Mouse (Mus musculus): ENCODE measurements around the gene Mettl25.

The Mettl25 gene

DNA sequence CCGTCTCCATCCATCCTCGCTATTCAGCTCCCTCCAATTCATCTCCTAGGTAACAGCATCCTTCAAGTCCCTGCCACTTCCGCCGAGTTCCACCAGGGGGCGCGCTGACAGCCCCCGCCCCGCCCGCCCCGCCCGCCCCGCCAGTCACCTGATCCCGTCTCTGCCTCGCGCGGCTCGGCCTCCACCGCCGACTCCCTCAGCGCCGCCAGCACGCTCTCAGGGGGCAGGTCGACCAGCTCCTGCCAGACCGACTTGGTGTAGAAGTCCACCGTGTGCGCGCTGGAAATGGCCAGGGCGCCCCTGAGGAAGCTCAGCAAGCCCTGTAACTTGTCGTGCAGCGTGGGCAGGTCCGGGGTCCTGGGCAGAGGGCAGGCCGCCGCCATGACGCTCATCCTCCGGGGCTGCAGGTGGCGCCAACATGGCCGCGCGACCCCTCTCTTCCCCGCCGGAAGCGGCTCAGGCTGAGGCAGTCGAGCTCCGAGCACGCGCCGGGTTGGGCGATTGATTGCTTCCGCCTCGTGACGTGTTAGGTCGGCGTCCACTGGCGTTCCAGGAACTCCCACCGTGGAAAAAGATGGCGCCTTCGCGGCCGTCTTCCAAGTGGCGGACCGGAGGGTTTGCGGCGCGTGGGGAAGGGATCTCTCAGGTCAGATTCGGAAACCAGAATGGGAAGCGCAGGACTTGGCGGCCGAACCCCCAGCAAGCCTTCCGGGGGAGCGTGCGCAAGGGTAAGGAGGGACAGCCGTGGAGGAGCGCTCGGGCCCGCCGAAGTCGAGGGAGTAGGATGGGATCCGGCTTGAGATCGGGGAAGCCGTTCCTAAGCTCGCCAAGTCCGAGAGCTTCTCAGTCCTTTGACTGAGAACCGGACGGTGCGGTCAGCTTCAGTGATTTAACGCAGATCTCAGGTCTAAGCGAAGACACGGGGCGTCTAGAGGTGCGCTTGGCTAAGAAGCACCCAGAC is at the start of gene Mettl25, which contains the start of gene Ccdc59:
TSS of gene Mettl25 (minus strand) at position 453 of the 961 bp plus-strand sequence.
TSS of gene Ccdc59 (plus strand) at position 140 of the 961 bp plus-strand sequence.
- peak; percentile 96 to 97 for DNase-seq

DNA sequence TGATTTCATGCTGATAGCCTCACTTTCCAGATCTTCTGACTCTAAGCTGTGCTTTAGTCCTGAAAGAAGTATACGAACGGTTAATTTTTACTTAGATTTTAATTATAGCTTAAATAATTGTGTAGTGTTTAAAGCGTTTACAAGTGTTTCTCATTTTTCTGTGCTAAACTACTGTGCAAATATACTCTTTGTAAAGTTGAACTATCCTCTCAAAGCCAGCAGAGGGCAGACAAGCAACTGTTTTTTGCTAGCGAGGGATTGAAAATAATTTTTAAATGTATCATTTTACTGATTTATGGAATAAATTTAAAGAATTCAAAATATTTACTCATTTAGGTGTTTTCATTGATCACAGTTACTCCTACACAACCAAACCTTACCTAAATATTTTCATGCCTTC is 26.1 kb upstream of the Mettl25 start:
- DNase-seq = no peak

DNA sequence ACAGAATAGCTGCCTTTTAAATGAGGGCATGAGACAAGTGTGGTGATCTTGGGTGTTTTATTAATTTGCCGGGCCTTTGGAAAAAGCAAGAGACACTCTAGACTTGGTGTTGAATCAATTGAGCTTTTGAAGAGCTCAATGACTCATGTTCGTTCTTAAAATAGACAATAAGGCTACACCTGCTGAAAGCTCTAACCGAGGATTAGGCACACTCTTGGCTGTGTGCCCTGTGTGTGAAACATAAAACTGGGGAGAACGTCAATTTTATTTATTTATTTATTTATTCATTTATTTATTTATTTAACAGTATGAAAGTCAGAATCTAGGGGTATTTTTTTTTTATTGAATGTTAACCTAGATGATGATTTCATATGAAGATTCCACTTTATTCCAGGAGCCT is 10.0 kb upstream of the Mettl25 start:
- DNase-seq = no peak

DNA sequence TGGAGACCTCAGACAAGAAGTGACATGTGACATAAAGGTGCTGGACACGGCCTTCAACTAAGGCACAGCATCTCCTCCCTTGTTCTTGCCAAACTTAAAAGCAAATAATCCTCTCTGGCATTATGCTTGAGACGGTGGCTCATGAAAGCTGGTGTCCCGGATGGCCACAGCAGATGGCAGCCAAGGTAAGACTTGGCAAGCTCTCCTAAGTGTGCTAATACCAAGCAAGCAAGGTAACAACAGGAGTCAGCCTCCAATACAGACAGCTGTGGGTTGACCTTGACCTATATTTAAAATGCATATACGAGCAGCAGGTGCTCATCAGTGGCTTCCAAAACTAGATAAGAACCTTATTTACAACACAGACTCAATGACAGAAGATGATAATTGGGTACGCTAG is 9.1 kb upstream of the Mettl25 start:
- DNase-seq = no peak

DNA sequence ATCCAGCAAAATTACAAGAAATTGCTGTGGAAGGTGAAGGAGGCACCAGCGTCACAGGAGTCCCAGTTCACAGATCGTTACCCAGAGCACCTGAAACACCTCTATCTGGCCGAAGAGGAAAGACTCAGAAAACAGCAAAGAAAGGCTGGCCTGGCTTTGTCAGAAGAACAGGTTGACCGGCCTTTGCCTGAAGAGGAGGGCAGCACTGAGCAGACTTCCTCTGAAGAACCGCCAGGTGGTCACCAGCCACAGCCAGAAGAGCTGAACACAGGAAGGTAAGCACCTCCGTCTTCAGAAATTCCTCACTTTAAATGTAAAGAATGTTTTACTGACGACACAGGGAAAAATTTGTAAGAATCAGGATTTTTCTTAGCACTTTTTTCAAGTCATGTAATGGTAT is 1.4 kb upstream of the Mettl25 start:
- no peak for DNase-seq

DNA sequence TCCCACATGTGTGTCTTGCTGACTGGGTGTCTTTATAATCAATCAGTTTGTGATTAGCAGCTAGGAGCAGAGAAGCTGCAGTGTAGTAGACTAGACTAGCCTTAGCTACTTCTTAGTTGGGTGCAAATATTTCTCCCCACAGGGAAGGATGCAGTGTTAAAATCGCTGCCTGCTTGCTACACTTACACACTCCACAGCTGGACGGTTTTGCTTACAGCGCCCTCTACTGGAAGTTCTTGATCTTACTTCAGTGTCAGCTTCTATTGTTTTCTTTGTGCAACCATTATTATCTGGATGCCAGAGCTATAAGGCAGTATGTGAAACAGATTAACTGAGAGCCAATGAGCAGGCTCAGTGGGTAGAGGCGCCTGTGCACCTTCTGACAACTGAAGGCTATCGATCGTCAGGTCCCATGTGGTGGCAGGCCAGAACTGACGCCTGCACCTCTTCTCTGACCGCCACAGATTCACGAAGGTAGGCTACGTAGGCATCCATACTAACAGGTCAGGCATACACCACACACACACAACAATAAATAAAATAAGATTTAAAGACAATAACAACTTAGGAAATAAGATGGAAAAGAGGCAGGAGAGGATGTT is 6.5 kb downstream of the Mettl25 start:
- no peak for DNase-seq

DNA sequence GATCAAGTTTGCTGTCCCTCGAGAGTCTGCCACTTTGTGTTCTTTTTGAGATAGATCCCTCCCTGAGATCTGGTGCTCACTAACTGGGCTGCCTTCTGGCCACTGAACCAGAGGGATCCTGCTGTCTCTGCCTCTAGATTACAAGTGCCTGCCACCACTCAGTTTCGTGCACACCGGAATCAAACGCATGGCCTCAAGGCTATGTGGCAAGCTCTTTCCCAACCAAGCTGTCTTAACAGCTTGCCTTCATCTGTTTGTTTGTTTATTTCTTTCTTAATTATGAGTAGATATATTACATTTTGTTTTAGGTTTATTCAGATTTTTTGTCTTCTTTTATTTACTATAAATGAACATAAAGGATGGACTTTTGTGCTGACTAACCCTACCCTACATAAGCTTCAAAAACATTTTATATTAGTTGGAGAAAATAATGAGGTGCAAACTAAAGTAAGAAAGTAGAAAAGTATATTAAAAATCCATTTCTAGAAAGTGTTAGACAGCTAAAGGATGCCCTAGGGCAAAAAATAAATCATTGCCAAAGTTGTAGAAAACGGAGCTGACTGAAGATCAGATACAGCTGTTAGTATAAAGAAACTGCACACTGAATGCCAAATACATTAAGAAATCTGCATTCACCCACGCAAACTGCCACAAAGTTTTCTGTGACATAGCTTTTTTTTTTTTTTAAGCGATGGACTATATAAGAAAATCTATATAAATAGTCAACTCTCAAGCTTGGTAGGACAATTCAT is 34.7 kb downstream of the Mettl25 start:
- DNase-seq = no peak

DNA sequence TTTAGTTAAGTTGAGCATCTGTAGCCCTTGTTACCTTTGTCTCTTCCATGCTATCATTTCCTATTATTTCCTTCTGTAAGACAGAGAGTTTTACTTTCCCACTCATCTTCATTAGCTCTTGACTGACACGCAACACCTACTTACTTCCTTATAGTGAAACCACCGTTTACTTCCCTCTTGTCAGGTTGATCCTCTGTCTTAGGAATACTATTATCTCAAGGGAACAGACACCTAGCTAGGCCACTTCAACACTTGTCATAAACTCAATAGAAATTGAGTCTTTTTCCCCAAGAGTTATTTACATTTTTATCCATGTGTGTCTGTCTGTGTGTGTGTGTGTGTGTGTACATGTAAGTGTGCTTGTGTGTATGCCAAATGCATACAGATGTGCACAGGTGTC is 37.7 kb downstream of the Mettl25 start:
- DNase-seq = no peak

DNA sequence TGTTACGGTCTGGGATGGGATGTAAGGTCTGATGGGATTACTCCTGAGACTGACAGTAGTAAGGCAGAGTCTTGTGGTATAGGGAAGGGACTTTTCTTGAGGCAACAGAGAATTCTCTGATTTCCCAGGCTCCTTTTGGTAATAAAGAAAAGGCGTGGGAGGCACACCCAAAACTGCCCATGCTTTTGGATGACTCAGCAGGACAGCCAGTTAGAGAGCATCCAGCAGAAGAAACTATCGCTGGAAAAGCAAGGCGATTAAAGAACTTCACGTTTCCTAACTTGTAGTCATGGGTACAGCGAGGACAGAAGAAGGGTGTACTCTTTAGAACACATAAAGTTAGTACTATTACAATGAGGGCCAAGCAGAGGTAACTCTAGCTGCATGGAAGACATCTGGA is 39.0 kb downstream of the Mettl25 start:
- no peak for DNase-seq

DNA sequence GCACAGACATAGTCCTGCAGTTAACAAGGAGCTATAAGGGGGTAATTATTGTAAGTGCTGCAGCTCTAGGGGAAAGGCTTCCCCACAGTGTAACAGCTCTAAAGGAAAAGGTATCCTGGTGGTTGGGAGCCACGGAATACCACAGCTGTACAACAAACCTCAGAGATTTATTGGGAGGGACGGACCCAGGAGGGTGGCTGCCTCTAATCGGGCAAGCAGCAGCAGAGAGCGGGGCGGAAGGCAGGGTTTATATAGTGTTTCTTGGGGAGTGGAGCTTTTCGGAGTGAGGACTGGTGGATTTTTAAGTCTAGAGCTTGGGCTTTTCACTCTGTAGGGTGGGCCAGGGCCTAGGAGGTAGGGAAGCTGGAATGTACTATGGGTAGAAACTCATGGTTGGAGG is 40.0 kb downstream of the Mettl25 start:
- no peak for DNase-seq

DNA sequence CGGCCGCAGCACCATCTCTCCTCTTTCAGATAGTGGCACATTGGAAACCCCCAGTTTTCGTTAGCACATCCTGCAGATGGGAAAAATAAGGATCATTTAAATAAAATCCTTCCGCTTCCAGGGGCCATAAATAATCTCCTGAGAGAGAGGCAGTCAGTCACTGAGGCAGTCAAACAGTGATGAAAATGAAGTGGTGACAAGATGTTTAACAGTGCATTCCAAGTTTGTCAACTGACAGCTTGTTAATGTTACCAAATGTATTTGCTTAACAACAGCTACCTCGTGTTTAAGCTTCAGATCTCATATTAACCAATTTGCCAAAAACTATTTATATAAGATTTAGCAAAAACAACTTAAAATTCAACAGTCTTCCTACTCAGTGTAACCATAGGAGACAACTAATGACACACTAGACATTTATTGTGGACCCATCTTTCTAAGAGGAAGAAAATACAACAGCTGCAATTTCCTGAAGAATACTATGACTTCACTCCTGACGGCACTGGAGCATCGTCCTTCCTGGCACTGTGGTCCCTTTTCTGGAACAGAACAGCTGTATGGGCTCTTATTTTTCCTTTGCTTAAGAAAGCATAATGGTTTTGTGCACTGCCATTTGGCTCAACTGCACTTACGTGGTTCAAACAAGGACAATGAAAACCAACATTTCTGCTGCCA is 43.8 kb downstream of the Mettl25 start:
- DNase-seq = no peak

DNA sequence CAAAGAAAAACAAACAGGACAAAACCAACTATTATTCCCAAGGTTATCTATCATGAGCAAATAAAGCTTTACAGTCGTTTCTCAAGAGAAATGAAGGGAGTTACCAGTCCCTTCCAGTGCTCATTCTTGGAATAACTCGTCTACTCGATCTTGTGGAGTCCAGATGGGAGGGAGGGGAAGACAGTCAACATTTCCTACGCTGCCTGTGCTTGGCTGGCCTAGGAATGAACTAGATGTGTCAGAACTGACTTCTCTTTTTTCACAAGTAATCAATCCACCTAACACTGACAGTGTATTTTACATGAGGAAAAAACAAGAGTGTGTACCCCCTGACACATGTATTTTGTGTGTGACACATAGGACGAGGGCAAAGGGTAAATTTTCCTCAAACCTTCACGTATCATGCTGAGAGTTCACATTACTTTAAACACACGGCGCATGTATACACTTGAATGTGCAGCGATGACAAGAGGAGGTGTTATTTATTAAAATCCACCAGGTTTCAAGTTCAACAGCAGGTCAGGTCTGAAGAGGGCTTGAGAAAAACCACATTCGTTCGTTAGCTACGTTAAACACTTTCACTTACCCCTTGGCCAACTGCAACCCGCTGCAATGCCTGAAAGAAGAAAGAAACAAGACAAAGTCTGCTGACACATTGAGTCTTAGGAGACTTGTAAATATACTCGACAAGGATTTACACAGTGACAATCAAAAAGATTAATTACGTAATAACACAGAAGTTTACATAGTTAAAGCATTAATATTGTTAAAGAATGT is 47.2 kb downstream of the Mettl25 start:
- DNase-seq = no peak

DNA sequence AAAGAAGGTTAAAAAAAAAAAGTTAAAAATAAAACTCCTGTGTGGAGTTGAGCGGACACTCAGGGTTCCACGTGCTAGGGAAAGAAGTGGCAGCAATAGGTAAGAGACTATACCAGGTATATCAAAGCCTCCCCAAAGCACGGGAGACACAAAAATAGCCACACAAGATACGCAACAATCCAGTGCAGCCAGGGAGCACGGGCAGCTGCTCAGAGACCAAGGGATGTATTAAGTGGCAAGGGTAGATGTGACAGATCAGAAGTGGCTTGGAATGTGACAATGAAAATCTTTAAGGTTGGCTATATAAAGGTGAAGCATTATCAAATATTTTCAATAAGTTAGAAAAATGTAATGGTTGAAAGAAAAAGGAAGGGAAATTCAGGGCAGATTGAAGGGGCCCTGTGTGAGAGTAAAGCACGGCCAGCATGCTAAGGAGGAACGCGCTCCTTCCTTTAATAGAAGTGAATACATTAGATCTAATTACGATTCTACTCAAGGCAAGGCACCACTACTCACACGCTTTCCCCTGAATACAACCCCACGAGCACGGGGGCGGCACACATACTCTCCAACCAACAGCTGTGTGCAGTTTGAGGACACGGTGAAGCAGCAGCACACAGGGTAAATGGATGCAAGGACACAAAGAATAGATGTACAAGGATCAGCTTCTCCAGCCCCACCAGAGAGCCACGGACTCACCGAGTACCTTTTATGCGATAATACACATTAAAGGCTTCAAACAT is 52.3 kb downstream of the Mettl25 start:
- no peak for DNase-seq

DNA sequence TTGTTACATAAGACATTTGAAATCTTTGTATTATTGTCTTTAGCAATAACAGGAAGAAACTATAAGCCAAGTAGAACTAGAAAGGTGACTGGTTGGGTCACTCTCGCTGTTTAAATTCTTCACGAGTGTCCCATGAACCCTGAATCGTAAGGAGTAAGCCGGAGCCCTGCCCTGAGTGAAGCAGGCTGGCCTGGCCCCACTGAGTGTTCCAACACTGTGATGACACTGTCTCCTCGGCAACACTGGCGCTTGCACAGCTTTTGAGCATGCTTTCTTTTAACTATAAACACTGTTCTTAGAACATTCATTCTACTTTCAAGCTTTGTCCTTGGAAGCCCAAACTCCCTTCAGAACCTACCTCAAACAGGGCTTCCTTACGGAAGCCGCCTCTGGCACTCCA is 57.4 kb downstream of the Mettl25 start:
- no peak for DNase-seq

DNA sequence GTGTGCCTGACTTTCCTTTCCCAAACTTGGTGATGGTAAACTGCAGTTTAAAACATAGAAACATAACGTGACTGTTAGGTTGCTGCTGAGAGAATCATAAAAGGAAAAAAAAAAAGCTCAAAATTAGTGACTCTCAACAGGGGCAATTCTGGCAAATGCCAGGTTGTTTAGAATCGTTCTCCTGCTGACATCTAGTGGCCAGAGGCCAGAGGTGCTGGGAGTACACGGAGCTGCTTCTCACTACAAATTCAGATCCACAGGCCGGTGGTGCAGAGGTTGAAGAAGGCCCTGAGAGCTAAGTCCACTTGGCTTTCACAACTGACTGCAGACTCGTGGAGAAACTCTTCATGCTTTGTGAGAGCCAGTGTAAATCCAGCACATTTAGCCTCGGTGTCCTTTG is 66.8 kb downstream of the Mettl25 start:
- peak; percentile 18 to 24 for DNase-seq

DNA sequence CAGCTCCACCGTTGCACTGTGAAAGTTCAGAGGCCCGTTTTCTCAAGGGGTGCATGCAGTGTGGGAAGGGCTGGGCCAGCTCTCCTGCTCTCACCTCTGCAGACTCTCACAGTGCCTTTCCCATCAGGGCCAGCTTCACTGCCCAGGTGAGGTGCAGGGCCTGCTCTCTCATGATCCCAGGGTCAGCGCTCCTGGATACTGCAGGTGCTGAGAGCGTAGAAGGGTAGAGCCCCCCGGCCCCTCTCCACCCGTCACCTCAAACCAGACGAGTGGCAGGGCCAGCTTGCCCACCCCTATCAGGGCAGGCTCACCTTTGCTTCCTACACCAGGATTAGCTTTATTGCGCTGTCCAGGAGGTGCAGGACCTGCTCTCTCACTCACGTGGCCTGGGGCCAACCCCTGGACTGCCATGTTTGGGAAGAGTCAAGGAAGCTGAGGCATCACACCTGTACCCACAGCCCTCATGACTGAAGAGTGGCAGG is 68.3 kb downstream of the Mettl25 start:
- DNase-seq = no peak

DNA sequence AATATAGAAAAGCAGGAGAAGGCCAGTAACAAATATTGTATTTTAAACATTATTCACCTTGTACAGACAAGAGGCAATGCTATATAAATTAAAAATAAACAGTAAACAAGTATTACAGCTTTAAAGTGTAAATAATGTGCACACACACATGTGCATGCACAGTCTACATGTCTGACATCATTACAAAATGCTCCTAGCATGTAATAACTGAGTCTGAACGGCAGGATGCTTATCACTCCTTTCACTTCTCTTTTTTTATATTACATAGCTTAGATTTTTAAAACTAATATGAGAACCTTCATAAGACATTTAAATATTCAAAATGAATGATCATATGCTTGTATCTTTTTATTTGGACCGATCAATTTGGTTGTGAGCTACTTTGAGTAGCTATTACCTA is 77.2 kb downstream of the Mettl25 start:
- DNase-seq = no peak

DNA sequence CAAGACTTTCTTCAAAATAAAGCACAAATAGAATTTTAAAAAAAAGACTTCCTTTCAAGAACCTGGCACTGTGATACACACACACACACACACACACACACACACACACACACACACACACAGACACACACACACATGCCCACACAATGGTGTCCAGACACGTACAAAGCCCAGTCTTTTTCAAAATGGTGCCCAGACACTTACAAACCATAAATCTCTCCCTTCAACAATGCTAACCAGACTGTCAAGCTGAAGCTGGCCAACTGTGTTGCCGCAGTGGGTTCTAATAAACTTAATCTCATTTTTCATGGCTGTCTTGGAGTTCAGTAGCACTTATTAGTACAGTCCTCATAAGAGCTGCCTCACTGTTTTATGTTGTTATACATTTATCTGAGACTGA is 80.7 kb downstream of the Mettl25 start:
- no peak for DNase-seq

DNA sequence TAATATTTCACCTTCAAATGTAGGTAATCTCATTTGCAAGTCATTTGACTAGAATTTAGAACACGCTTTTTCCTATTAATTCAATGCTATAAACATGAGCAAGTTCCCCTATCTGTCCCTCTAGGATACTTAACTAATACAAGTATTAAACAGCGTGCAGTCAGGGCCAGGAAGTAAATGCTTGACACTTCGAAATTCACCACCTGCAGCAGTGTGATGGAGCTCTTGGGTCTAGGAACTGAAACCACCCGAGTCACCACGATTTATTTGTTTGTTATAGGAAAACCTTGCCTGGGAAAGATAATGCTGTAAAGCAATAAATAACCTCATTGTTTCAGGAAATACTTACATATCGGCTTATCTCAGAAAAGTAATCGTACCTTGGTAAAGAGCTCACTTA is 81.1 kb downstream of the Mettl25 start:
- no peak for DNase-seq

DNA sequence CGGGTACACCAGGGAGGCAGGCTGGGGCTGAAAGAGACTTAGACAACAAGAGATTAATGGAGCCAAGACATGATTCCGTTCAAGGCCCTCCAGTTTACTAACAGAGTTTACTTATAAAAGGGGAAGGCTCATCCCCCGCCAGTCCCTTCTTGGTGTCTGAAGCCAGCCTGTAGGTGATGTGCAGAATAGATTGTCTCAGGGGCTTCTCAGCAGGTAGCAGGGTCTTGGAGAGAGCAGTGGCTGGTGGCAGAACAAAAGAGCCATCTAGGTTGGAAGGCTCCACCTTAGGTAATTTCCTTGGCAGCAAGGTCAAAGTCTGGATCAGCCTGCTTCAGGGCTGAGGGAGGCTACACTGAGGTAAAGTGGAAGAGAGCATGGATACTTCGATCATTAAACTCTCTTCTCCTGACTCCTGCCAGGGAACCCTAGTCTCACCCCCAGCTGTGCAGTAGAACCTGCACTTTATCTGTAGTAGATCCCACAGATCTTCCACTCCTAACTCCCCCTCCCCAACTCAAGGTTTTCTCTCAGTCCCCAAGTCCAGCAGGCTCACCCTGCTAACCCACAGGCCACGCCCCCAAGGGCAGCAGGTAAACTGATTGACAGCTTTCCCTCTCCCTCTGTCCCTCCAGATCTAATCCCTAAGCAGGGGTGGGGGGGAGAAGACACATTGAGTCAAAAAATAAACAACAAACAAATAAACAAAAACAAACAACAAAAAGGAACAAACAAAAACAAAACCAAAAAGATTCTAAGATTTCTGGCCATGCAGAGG is 87.2 kb downstream of the Mettl25 start:
- DNase-seq = no peak
